Mouse (Mus musculus) midbrain, embryonic 10.5 days (tissue): ENCODE measurements at regions not wholly inside any gene's neighbourhood (a gene's known extent, or its start where the extent isn't known, plus 50 kb on each side); places are given as distances from the start of the nearest gene placed in this dataset.

ENCODE experiments used
- DNase-seq: peaks from one replicate; pipeline ENCODE4 v3.0.0-alpha.2; 2017; ENCODE audit warnings: low spot score
- H3K27ac ChIP-seq: fragments of 300-500 bp; sonication (generic); replicated peaks from 2 replicates; pipeline ENCODE4 v1.5.1; 2016; ENCODE audit warnings: mild to moderate bottlenecking
- H3K27me3 ChIP-seq: fragments of 300-500 bp; sonication (generic); 2 replicates; pipeline ENCODE4 v1.6.1; 2016; ENCODE audit warnings: low read depth, mild to moderate bottlenecking; ENCODE audit not compliant: poor library complexity, severe bottlenecking
- H3K36me3 ChIP-seq: fragments of 300-500 bp; sonication (generic); 2 replicates; pipeline ENCODE4 v1.6.1; 2016; ENCODE audit warnings: mild to moderate bottlenecking, moderate library complexity
- H3K4me1 ChIP-seq: fragments of 300-500 bp; sonication (generic); 2 replicates; pipeline ENCODE4 v1.6.1; 2016
- H3K4me3 ChIP-seq: fragments of 300-500 bp; sonication (generic); 2 replicates; pipeline ENCODE4 v1.5.1; 2016; ENCODE audit warnings: mild to moderate bottlenecking, moderate library complexity
- H3K9me3 ChIP-seq: fragments of 300-500 bp; sonication (generic); replicated peaks from 2 replicates; pipeline ENCODE4 v1.6.1; 2016; ENCODE audit warnings: mild to moderate bottlenecking
- WGBS: fragments of 180-500 bp; shearing (Covaris S2); methylation state at CpG from one replicate; pipeline ENCODE4 v1.1.7; 2016; 5-methylcytosine and 5-hydroxymethylcytosine counted together
- microRNA-seq: library from miRNA; unstranded; fragments of <30 nt; microRNA quantifications from one replicate; pipeline ENCODE4, GENCODE M21; 2017

DNA sequence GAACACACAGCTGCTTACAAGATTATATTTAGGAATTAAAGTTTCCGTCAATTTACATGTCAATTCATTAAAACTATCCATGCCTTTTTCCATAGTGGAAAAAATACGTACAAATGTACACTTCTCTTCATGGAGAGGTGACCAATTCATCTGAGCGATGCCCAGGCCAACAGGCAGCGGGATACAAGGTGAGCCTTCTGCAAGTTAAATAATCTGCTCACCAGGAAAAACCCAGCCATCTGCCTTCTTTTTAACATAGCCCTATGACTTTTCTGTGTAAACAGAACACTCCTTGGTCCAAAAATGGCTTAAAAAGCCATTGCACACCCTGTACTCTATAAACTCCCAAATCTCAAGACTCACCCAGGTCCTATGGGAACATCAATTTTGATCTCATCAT, 51.5 kb upstream of the Cypt12 start:
- H3K27ac ChIP-seq, result no peak overlapping the region
- WGBS, result 95% methylated on average over 4 of the region's 4 CpGs
- no peaks in the 10 kb centered on the region for H3K36me3 ChIP-seq
- DNase-seq, result no peak
- no peak overlapping the region for H3K4me3 ChIP-seq
- no peaks in the 10 kb centered on the region for H3K4me1 ChIP-seq
- H3K9me3 ChIP-seq, result no peaks in the 10 kb centered on the region
- H3K27me3 ChIP-seq, result no peaks in the 10 kb centered on the region

Small RNA genes in the stretch of these regions (microRNA-seq; reads per million reads assigned to microRNA genes)
- gene Mir124a-2, result 10.8 reads per million, percentile 22 among the genes with 10 or more reads in this experiment
